Mouse (Mus musculus) ES-E14 (cell line): ENCODE measurements around the gene Gm11099.

Experiments
- CHD2 ChIP-seq: IDR thresholded peaks from 2 replicates; pipeline ENCODE4 v1.6.1; 2014; ENCODE audit warnings: mild to moderate bottlenecking, low read depth, low read length, inconsistent platforms
- HCFC1 ChIP-seq: IDR thresholded peaks from 2 replicates; pipeline ENCODE4 v1.6.1; 2012; ENCODE audit warnings: low read length, inconsistent platforms, borderline replicate concordance; ENCODE audit not compliant: insufficient read depth
- MAFK ChIP-seq: IDR thresholded peaks from 2 replicates; pipeline ENCODE4 v1.6.1; 2014; ENCODE audit warnings: mild to moderate bottlenecking, low read depth, low read length, inconsistent platforms; ENCODE audit not compliant: insufficient read depth
- ZC3H11A ChIP-seq: IDR thresholded peaks from 2 replicates; pipeline ENCODE4 v1.6.1; 2012; ENCODE audit warnings: low read depth, mild to moderate bottlenecking, inconsistent platforms, low read length, borderline replicate concordance
- ZNF384 ChIP-seq: IDR thresholded peaks from 2 replicates; pipeline ENCODE4 v1.6.1; 2012; ENCODE audit warnings: low read depth, low read length, inconsistent platforms

GRCm38 (mm10) chr2:58956351-58956750 is 97.1 kb downstream of the Gm11099 start:
- TF ChIP-seq CHD2: no peak
- no peak for TF ChIP-seq MAFK
- no peak for TF ChIP-seq ZNF384
- no peak for TF ChIP-seq HCFC1
- no peak for TF ChIP-seq ZC3H11A
